Mouse (Mus musculus) bone marrow macrophage, adult 2 months (primary cell): ENCODE data around the gene Nmnat2.

Experiments
- CTCF ChIP-seq: IDR thresholded peaks from 2 replicates; pipeline ENCODE4 v1.5.1; 2012; ENCODE audit warnings: low read depth, mild to moderate bottlenecking, low read length, moderate library complexity
- POLR2A ChIP-seq: IDR thresholded peaks from 2 replicates; pipeline ENCODE4 v1.6.1; 2012; ENCODE audit warnings: mild to moderate bottlenecking, low read depth, low read length, borderline replicate concordance

DNA sequence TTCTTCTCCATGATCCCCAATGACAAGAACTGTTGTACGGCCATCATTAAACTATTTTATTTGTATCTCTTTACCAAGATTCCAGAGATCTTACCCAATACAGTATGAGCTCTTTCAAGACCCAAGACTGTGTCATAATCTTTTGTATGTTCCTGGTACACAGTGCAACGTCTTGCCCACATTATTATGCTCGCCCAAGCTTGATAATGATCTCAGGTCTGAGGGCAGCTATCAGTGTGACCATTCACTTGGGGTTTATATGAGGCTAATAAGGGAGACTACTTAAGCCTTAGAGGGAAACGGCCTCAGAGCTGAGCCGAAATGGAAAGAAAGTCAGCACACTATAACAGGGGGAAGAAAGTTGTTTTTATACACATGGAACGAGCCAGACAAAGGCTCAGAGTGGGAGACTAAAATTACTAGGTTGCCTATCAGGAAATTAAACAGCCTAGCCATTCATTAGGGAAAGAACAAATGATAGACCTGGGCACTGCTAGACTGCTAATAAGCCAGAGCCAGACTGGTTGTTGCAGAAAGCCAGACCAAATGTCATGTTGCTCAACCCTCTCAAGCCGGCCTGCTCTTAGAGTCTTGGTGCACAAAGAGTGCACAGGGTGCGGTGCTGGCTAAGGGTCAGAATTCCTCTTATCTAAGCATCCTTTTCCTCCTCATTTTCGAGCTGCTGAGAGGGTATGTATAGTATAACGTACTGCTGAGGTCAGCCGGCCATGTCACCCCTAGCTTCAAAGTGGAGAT, 47.7 kb downstream of the Nmnat2 start:
- TF ChIP-seq CTCF (no peak), POLR2A (no peak)
